Comparison of ENCODE assay signal across 9 mouse cellular contexts in genomic region chr10:78590744-78591143, GRCm38 (mm10). TPM values are rescaled to one million over a fixed set of nuclear protein-coding genes. Genes with fewer than 3 reads are reported as not detected.
DNase-seq lines count a peak whose midpoint lies in the region; ATAC-seq lines count a peak whose summit lies in the region.
"Had no signal": no experiment of that assay in that cellular context is flagged by ENCODE, and none has a peak within 500 bp of the region (broad histone marks: within the 10 kb centered on the region; RNA-seq: fewer than 3 reads in every experiment).

No protein-coding gene starts in this region.

- H3K36me3 ChIP-seq in kidney, embryonic 14.5 days (ENCODE audit: control insufficient read depth, insufficient read depth, low read length) = peaks cover 39% of the 10 kb centered on the region
- H3K36me3 ChIP-seq: G1E had no signal

- DNase-seq in kidney, adult 18-20 months = peak; percentile 27
- DNase-seq in kidney, adult 11 months = no peak
- peak; percentile 55 to 57 for DNase-seq in heart, adult 18-20 months
- peak; percentile 69 for DNase-seq in lung, postnatal 25 days (ENCODE audit: low spot score)
- DNase-seq in thymus, postnatal 10 days (ENCODE audit: low spot score in 2 of 2) = peak; percentile 54 to 64
- no peak for DNase-seq in left cerebral cortex, adult 9 months (ENCODE audit: low spot score in 2 of 2)
- DNase-seq in urinary bladder, adult 18-20 months (ENCODE audit: low spot score in 2 of 2) = no peak

- H3K27me3 ChIP-seq in kidney, embryonic 14.5 days (ENCODE audit: control insufficient read depth, insufficient read depth, low read length) = no peaks in the 10 kb centered on the region

- peak overlapping the region; percentile 75 for H3K4me2 ChIP-seq in kidney, embryonic 14.5 days (replicated peaks; ENCODE audit: low read depth, low read length)

- H3K9me3 ChIP-seq in kidney, embryonic 14.5 days (ENCODE audit: control insufficient read depth, low read length) = no peaks in the 10 kb centered on the region
- H3K9me3 ChIP-seq: G1E had no signal

- H3K9ac ChIP-seq in kidney, embryonic 14.5 days (ENCODE audit: low read depth, low read length) = peak overlapping the region; percentile 79

- ATAC-seq in kidney, embryonic 14.5 days (ENCODE audit: low FRiP score, low TSS enrichment) = no peak

- H3K4me3 ChIP-seq in kidney, embryonic 14.5 days (ENCODE audit: low read length) = peak overlapping the region; percentile 78

- peak overlapping the region; percentile 80; the same call in 1 of the 2 replicates for H3K27ac ChIP-seq in kidney, embryonic 14.5 days (ENCODE audit: low read depth, low read length)

- H3K4me1 ChIP-seq in kidney, embryonic 14.5 days (ENCODE audit: control insufficient read depth, insufficient read depth, low read length) = 0 out of 2 replicates have a peak, but pooled peaks cover 4% of the 10 kb centered on the region

- WGBS in kidney, embryonic 14.5 days = 35% methylated on average over 9 of the region's 9 CpGs

RNA-seq across cellular contexts. Expression of gene Syde1, which starts 1.0 kb away (rescaled TPM):
- 10 to 100 TPM; 11.0 to 11.5 TPM for total RNA-seq in heart, adult 18-20 months (2021)
- polyA plus RNA-seq in kidney, embryonic 14.5 days (2014; fragmentation: Nextera tagmentation; extraction: Ambion mirVana) = 16.8 and 18.0 TPM in 2 replicates
- total RNA-seq: G1E had no signal
- polyA plus RNA-seq: G1E had no signal

RNA-seq across cellular contexts. Expression of gene Ilvbl, which starts 16.6 kb away (rescaled TPM):
- total RNA-seq in heart, adult 18-20 months (2021) = 10 to 100 TPM; 31.6 to 40.5 TPM
- 32.3 and 34.0 TPM in 2 replicates for polyA plus RNA-seq in kidney, embryonic 14.5 days (2014; fragmentation: Nextera tagmentation; extraction: Ambion mirVana)

RNA-seq across cellular contexts. Expression of gene Olfr1357, which starts 27.1 kb away (rescaled TPM):
- not detected for total RNA-seq in heart, adult 18-20 months (2021)
- not detected in 2 replicates for polyA plus RNA-seq in kidney, embryonic 14.5 days (2014; fragmentation: Nextera tagmentation; extraction: Ambion mirVana)
- polyA plus RNA-seq: G1E had no signal

Comparison
In these comparisons a context has a peak if more than half of its experiments do, and no peak if none do; other contexts are left out.
1. DNase-seq: peak in kidney, adult 18-20 months (single experiment), heart, adult 18-20 months (2 of 2), lung, postnatal 25 days (single experiment) and thymus, postnatal 10 days (2 of 2); none in kidney, adult 11 months (single experiment), left cerebral cortex, adult 9 months (0 of 2) and urinary bladder, adult 18-20 months (0 of 2).